Mouse (Mus musculus): ENCODE measurements at regions not wholly inside any gene's neighbourhood (a gene's known extent, or its start where the extent isn't known, plus 50 kb on each side); places are given as distances from the start of the nearest gene placed in this dataset.

- Histone ChIP-seq H3K27me3 (peaks cover 61% of the 10 kb centered on the region), H3K9ac (no peak overlapping the region), H3K4me1 (replicated peaks) (no peaks in the 10 kb centered on the region; the same call in 1 of the 2 replicates), H3K36me3 (replicated peaks) (no peaks in the 10 kb centered on the region), H3K9me3 (replicated peaks) (no peaks in the 10 kb centered on the region), H3K4me3 (replicated peaks) (no peak overlapping the region), H3K27ac (replicated peaks) (no peak overlapping the region), H3K4me2 (no peak overlapping the region)
- WGBS (ENCODE audit: insufficient replicate concordance): 73% methylated on average over 5 of the region's 5 CpGs
- ATAC-seq (ENCODE audit: insufficient read depth): no peak
These were observed 73.0 kb upstream of the Ppara start for GRCm38 (mm10) chr15:85661771-85662170.

GRCm38 (mm10) chr15:85662271-85662670 is 72.5 kb upstream of the Ppara start:
- Histone ChIP-seq H3K27me3 (peaks cover 62% of the 10 kb centered on the region), H3K4me2 (no peak overlapping the region), H3K4me1 (replicated peaks) (no peaks in the 10 kb centered on the region; the same call in 1 of the 2 replicates), H3K9ac (no peak overlapping the region), H3K9me3 (replicated peaks) (no peaks in the 10 kb centered on the region), H3K4me3 (replicated peaks) (no peak overlapping the region), H3K27ac (replicated peaks) (no peak overlapping the region), H3K36me3 (replicated peaks) (no peaks in the 10 kb centered on the region)
- ATAC-seq (ENCODE audit: insufficient read depth): no peak
- WGBS (ENCODE audit: insufficient replicate concordance): 61% methylated on average over 8 of the region's 8 CpGs

GRCm38 (mm10) chr15:85662673-85663072 is 72.1 kb upstream of the Ppara start:
- Histone ChIP-seq H3K4me1 (replicated peaks) (no peaks in the 10 kb centered on the region; the same call in 1 of the 2 replicates), H3K9me3 (replicated peaks) (no peaks in the 10 kb centered on the region), H3K36me3 (replicated peaks) (no peaks in the 10 kb centered on the region), H3K9ac (no peak overlapping the region), H3K27ac (replicated peaks) (no peak overlapping the region), H3K4me3 (replicated peaks) (no peak overlapping the region), H3K27me3 (peaks cover 66% of the 10 kb centered on the region), H3K4me2 (no peak overlapping the region)
- WGBS (ENCODE audit: insufficient replicate concordance): 61% methylated on average over 4 of the region's 4 CpGs
- no peak for ATAC-seq (ENCODE audit: insufficient read depth)

- no peak overlapping the region for H3K4me3 ChIP-seq (replicated peaks)
- ATAC-seq (ENCODE audit: insufficient read depth): no peak
- WGBS (ENCODE audit: insufficient replicate concordance): 77% methylated on average over 17 of the region's 17 CpGs
- no peak overlapping the region for H3K9ac ChIP-seq
- no peaks in the 10 kb centered on the region for H3K9me3 ChIP-seq (replicated peaks)
- H3K4me2 ChIP-seq: no peak overlapping the region
- H3K4me1 ChIP-seq (replicated peaks): no peaks in the 10 kb centered on the region
- H3K36me3 ChIP-seq (replicated peaks): no peaks in the 10 kb centered on the region
- peaks cover 77% of the 10 kb centered on the region for H3K27me3 ChIP-seq
- no peak overlapping the region for H3K27ac ChIP-seq (replicated peaks)
These were observed 70.9 kb upstream of the Ppara start for GRCm38 (mm10) chr15:85663757-85664431.

GRCm38 (mm10) chr15:85664432-85664828 is 70.4 kb upstream of the Ppara start:
- Histone ChIP-seq H3K4me1 (replicated peaks) (no peaks in the 10 kb centered on the region), H3K4me2 (no peak overlapping the region), H3K9me3 (replicated peaks) (no peaks in the 10 kb centered on the region), H3K9ac (no peak overlapping the region), H3K4me3 (replicated peaks) (no peak overlapping the region), H3K27me3 (peaks cover 78% of the 10 kb centered on the region), H3K27ac (replicated peaks) (no peak overlapping the region), H3K36me3 (replicated peaks) (no peaks in the 10 kb centered on the region)
- WGBS (ENCODE audit: insufficient replicate concordance): 68% methylated on average over 10 of the region's 10 CpGs
- no peak for ATAC-seq (ENCODE audit: insufficient read depth)

GRCm38 (mm10) chr15:85665181-85665821 is 69.5 kb upstream of the Ppara start:
- Histone ChIP-seq H3K4me2 (no peak overlapping the region), H3K4me3 (replicated peaks) (no peak overlapping the region), H3K9me3 (replicated peaks) (no peaks in the 10 kb centered on the region), H3K4me1 (replicated peaks) (no peaks in the 10 kb centered on the region), H3K36me3 (replicated peaks) (no peaks in the 10 kb centered on the region), H3K27ac (replicated peaks) (no peak overlapping the region), H3K9ac (no peak overlapping the region), H3K27me3 (peaks cover 80% of the 10 kb centered on the region)
- no peak for ATAC-seq (ENCODE audit: insufficient read depth)
- 59% methylated on average over 12 of the region's 12 CpGs for WGBS (ENCODE audit: insufficient replicate concordance)

GRCm38 (mm10) chr15:85666496-85666895 is 68.3 kb upstream of the Ppara start:
- no peak for ATAC-seq (ENCODE audit: insufficient read depth)
- Histone ChIP-seq H3K27ac (replicated peaks) (no peak overlapping the region), H3K27me3 (peaks cover 80% of the 10 kb centered on the region), H3K4me1 (replicated peaks) (no peaks in the 10 kb centered on the region), H3K9me3 (replicated peaks) (no peaks in the 10 kb centered on the region), H3K36me3 (replicated peaks) (no peaks in the 10 kb centered on the region), H3K4me3 (replicated peaks) (no peak overlapping the region), H3K9ac (no peak overlapping the region), H3K4me2 (no peak overlapping the region)
- 57% methylated on average over 9 of the region's 9 CpGs for WGBS (ENCODE audit: insufficient replicate concordance)

- 50% methylated on average over 12 of the region's 12 CpGs for WGBS (ENCODE audit: insufficient replicate concordance)
- Histone ChIP-seq H3K27ac (replicated peaks) (no peak overlapping the region), H3K4me1 (replicated peaks) (no peaks in the 10 kb centered on the region), H3K9me3 (replicated peaks) (no peaks in the 10 kb centered on the region), H3K36me3 (replicated peaks) (no peaks in the 10 kb centered on the region), H3K4me3 (replicated peaks) (no peak overlapping the region), H3K9ac (no peak overlapping the region), H3K27me3 (peaks cover 80% of the 10 kb centered on the region), H3K4me2 (no peak overlapping the region)
- ATAC-seq (ENCODE audit: insufficient read depth): no peak
These were observed 67.4 kb upstream of the Ppara start for GRCm38 (mm10) chr15:85667381-85667791.

GRCm38 (mm10) chr15:85667906-85668590 is 66.7 kb upstream of the Ppara start:
- Histone ChIP-seq H3K4me1 (replicated peaks) (no peaks in the 10 kb centered on the region), H3K27me3 (peaks cover 81% of the 10 kb centered on the region), H3K27ac (replicated peaks) (no peak overlapping the region), H3K9me3 (replicated peaks) (no peaks in the 10 kb centered on the region), H3K36me3 (replicated peaks) (no peaks in the 10 kb centered on the region), H3K4me2 (no peak overlapping the region), H3K4me3 (replicated peaks) (no peak overlapping the region), H3K9ac (no peak overlapping the region)
- WGBS (ENCODE audit: insufficient replicate concordance): 62% methylated on average over 7 of the region's 7 CpGs
- ATAC-seq (ENCODE audit: insufficient read depth): no peak

- no peak overlapping the region for H3K4me3 ChIP-seq (replicated peaks)
- no peak overlapping the region for H3K4me2 ChIP-seq
- WGBS (ENCODE audit: insufficient replicate concordance): 36% methylated on average over 9 of the region's 9 CpGs
- no peak overlapping the region for H3K9ac ChIP-seq
- no peak for ATAC-seq (ENCODE audit: insufficient read depth)
- H3K4me1 ChIP-seq (replicated peaks): no peaks in the 10 kb centered on the region
- H3K27me3 ChIP-seq: peaks cover 84% of the 10 kb centered on the region
- H3K9me3 ChIP-seq (replicated peaks): no peaks in the 10 kb centered on the region
- H3K27ac ChIP-seq (replicated peaks): no peak overlapping the region
- H3K36me3 ChIP-seq (replicated peaks): no peaks in the 10 kb centered on the region
These were observed 65.7 kb upstream of the Ppara start for GRCm38 (mm10) chr15:85668871-85669651.
